Mouse (Mus musculus) forebrain, embryonic 11.5 days (tissue): Measurements from ENCODE around the gene Rmnd5b. TPM values are rescaled to one million over a fixed set of nuclear protein-coding genes. Genes with fewer than 3 reads are reported as not detected.

ENCODE experiments used
- ATAC-seq: fragments of 200-750 bp; cut with Nextera tagmentation; replicated peaks from 2 replicates; pipeline ENCODE4 v1.8.0; 2017; ENCODE audit warnings: moderate TSS enrichment; ENCODE audit not compliant: low FRiP score
- DNase-seq: peaks from one replicate; pipeline ENCODE4 v3.0.0-alpha.2; 2017; ENCODE audit warnings: low spot score
- H3K27ac ChIP-seq: fragments of 300-500 bp; sonication (generic); 2 replicates; pipeline ENCODE4 v1.5.1; 2014; ENCODE audit warnings: low read depth, low read length
- H3K27me3 ChIP-seq: fragments of 300-500 bp; sonication (generic); 2 replicates; pipeline ENCODE4 v1.6.1; 2014; ENCODE audit warnings: mild to moderate bottlenecking, low read length, mixed read lengths; ENCODE audit not compliant: control insufficient read depth, insufficient read depth
- H3K36me3 ChIP-seq: fragments of 300-500 bp; sonication (generic); 2 replicates; pipeline ENCODE4 v1.6.1; 2014; ENCODE audit warnings: mild to moderate bottlenecking, low read length, moderate library complexity, mixed read lengths; ENCODE audit not compliant: control insufficient read depth, insufficient read depth
- H3K4me1 ChIP-seq: fragments of 300-500 bp; sonication (generic); replicated peaks from 2 replicates; pipeline ENCODE4 v1.6.1; 2014; ENCODE audit warnings: low read length, mixed read lengths; ENCODE audit not compliant: control insufficient read depth, insufficient read depth
- H3K4me2 ChIP-seq: fragments of 300-500 bp; sonication (generic); 2 replicates; pipeline ENCODE4 v1.6.1; 2014; ENCODE audit warnings: low read depth, mild to moderate bottlenecking, low read length, moderate library complexity, mixed read lengths; ENCODE audit not compliant: severe bottlenecking
- H3K4me3 ChIP-seq: fragments of 300-500 bp; sonication (generic); 2 replicates; pipeline ENCODE4 v1.5.1; 2014; ENCODE audit warnings: low read depth, low read length
- H3K9ac ChIP-seq: fragments of 300-500 bp; sonication (generic); 2 replicates; pipeline ENCODE4 v1.6.1; 2014; ENCODE audit warnings: low read length
- H3K9me3 ChIP-seq: fragments of 300-500 bp; sonication (generic); 2 replicates; pipeline ENCODE4 v1.6.1; 2016; ENCODE audit warnings: low read length, mixed read lengths; ENCODE audit not compliant: control insufficient read depth
- WGBS: fragments of 180-500 bp; shearing (Covaris S2); extraction: QIAGEN DNeasy Blood & Tissue Kit; methylation state at CpG from one replicate; pipeline ENCODE4 v1.1.7; 2014; 5-methylcytosine and 5-hydroxymethylcytosine counted together
- polyA plus RNA-seq: library from polyadenylated mRNA; unstranded; fragments of >200 nt; fragmentation: Nextera tagmentation; extraction: Ambion mirVana; gene quantifications from 2 replicates; pipeline ENCODE4 v1.2.1, GENCODE M21; 2014

Rmnd5b gene
- polyA plus RNA-seq, 1 experiment from 2014 or later = 40.4 TPM

DNA sequence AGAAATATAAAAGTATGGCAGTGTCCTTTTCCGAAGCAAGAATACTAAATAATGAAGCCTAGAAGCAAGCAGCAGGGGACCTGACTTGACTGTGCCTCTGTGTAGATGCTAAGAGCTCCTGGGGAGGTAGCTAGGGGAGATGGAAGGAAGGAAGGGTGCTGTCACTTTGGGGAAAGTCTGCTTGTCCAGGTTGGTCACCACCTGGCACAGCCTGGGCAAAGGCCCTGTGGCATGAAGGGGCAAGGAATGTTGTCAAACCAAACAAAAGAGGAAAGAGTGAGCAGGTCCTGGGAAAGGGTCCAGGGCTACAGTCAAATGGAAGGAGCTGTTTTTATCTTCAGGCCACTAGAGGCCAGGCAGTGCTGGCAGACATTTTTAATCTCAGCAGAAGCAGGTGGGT, 48.6 kb downstream of the Rmnd5b start:
- no peak overlapping the region for H3K4me2 ChIP-seq
- H3K4me3 ChIP-seq = no peak overlapping the region
- ATAC-seq = no peak
- H3K9me3 ChIP-seq = no peaks in the 10 kb centered on the region
- H3K36me3 ChIP-seq = peaks cover 33% of the 10 kb centered on the region
- WGBS = 86% methylated on average over 1 of the region's 1 CpGs
- no peak overlapping the region for H3K27ac ChIP-seq
- no peaks in the 10 kb centered on the region for H3K27me3 ChIP-seq
- H3K9ac ChIP-seq = no peak overlapping the region
- peaks cover 10% of the 10 kb centered on the region for H3K4me1 ChIP-seq
- DNase-seq = peak; percentile 49

DNA sequence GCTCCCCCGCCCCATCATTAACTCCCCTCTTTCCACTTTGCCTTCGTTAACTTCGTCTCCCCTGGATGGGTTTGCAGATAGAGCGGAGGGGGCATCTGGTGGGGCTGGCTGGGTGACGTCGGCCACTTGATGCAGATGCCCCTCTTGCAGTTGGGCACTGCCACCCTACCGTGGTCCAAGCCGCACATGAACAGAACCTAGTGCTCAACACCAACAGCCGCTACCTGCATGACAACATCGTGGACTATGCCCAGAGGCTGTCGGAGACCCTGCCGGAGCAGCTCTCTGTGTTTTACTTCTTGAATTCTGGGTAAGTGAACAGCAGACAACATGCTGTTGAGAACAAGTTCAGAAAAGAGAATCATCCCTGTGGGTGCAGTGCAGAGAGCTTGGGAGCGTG, 49.3 kb downstream of the Rmnd5b start:
- Histone ChIP-seq H3K27ac (no peak overlapping the region), H3K4me3 (no peak overlapping the region), H3K27me3 (no peaks in the 10 kb centered on the region), H3K9me3 (no peaks in the 10 kb centered on the region), H3K4me1 (peaks cover 10% of the 10 kb centered on the region), H3K9ac (no peak overlapping the region), H3K36me3 (peaks cover 31% of the 10 kb centered on the region), H3K4me2 (no peak overlapping the region)
- WGBS = 91% methylated on average over 13 of the region's 13 CpGs
- DNase-seq = peak; percentile 61
- no peak for ATAC-seq

DNA sequence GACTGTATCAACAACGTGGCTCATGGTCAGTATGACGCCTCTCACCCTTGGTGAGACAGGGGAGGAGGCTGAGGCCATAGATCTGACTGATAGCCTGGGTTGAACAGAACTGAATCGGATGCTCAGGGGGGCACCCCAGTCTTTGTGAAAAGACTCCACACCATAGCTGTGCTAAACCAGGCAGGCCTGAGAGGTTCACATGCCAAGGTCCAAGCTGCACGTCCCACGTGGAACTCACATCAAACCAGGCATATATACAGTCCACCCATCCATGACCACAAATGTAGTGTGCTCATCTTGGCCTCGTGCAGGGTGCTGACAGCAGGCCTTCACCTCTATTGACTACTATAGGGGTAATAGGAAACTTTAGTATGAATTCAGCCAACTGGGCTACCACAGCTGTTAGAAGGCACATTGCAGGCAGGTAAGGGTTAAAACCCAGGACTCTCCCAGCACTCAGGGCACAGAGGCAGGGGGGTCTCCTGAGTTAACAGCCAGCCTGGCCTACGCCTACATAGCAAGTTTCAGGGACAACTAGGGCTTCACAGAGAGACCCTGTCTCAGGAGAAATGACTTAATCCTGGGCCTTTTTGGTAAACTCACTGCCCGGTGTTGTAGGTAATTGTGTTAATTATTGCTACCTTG, 50.0 kb downstream of the Rmnd5b start:
- ATAC-seq = 0 out of 2 replicates have a peak, but pooled peaks have one; percentile 23
- Histone ChIP-seq H3K36me3 (peaks cover 28% of the 10 kb centered on the region), H3K9ac (no peak overlapping the region), H3K4me1 (peaks cover 10% of the 10 kb centered on the region), H3K4me2 (peak overlapping the region; percentile 83), H3K27ac (no peak overlapping the region), H3K9me3 (no peaks in the 10 kb centered on the region), H3K4me3 (peak overlapping the region; percentile 61), H3K27me3 (no peaks in the 10 kb centered on the region)
- 75% methylated on average over 8 of the region's 8 CpGs for WGBS
- DNase-seq = peak; percentile 55

DNA sequence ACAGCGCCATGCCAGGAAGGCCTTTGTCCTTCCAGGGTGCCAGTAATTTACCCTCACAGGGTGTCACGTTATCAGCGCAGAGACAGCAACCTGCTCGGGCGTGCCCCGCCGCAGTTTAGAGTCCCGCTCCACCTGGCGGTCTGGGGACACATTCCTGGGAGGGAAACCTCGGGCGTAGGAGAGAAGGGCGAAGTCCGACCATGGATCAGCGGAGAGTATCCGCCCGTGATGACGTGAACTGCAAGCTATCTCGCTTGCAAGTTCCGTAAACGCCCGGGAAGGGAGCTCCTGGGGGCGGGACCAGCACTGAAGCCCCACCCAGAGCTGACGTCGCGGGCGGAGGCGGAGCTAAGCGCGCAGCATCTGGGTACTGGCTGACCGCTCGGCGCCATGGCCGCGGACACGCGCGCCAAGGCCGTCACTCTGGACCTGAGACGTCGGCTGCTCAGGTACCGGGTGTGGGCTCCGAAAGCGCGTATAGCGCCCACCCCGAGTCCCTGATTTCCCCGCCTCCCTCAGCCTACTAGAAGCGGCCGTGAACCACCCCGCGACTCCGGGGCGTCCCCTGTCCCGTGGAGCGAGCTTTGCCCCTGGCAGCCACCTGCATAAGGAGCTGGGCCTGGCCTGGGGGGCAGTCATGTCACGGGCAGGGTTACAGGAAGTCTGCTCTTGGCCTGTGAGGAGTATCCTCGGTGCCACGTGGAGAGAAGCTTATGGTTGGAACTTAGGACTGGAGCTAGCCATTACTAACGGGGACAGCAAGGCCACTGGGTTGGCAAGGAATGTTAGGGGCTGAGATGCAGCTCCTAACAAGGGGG, 51.1 kb downstream of the Rmnd5b start, which contains the start of gene Phykpl:
Gene Phykpl (plus strand): TSS at position 327 of the 818 bp plus-strand sequence.
- under 1% methylated on average over 59 of the region's 59 CpGs for WGBS
- Histone ChIP-seq H3K9ac (peak within 1 kb of the TSS; percentile 88), H3K4me1 (peaks cover 10% of the 10 kb centered on the region), H3K4me2 (peak within 1 kb of the TSS; percentile 83), H3K27ac (peak within 1 kb of the TSS; percentile 82), H3K36me3 (peaks cover 25% of the 10 kb centered on the region), H3K27me3 (no peaks in the 10 kb centered on the region), H3K9me3 (no peaks in the 10 kb centered on the region), H3K4me3 (peak within 1 kb of the TSS; percentile 61)
- DNase-seq (peak; percentile 99), ATAC-seq (peak; percentile 92)

GRCm38 (mm10) chr11:51584057-51584430, 51.7 kb downstream of the Rmnd5b start:
- no peaks in the 10 kb centered on the region for H3K9me3 ChIP-seq
- H3K4me1 ChIP-seq = peaks cover 10% of the 10 kb centered on the region
- peak overlapping the region; percentile 61 for H3K4me3 ChIP-seq
- peaks cover 19% of the 10 kb centered on the region for H3K36me3 ChIP-seq
- WGBS = 7% methylated on average over 9 of the region's 9 CpGs
- ATAC-seq (peak; percentile 19; the same call in 1 of the 2 replicates), DNase-seq (peak; percentile 58)
- H3K9ac ChIP-seq = peak overlapping the region; percentile 88
- H3K27ac ChIP-seq = peak overlapping the region; percentile 82
- H3K4me2 ChIP-seq = peak overlapping the region; percentile 83
- H3K27me3 ChIP-seq = no peaks in the 10 kb centered on the region

DNA sequence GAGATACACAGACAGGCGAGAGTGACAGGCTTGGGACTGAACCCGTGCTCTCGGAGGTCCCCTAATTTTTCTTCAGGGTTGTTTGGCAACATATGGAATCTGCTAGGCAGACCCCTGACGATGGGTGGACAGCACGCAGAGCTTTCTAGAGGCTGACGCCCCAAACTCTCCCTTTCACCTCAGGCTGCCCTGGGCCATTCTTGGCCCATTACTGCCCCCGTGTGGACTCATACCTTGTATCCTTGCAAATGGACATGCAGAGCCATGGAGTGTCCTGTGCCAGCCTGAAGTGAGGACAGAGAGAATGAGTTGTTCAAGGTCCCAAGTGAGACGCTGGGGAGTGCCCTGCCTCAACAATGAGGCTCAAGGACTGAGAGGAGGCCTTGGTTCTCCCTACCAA, 53.0 kb downstream of the Rmnd5b start:
- H3K4me1 ChIP-seq = peaks cover 10% of the 10 kb centered on the region
- no peak overlapping the region for H3K4me3 ChIP-seq
- no peak overlapping the region for H3K4me2 ChIP-seq
- H3K27me3 ChIP-seq = no peaks in the 10 kb centered on the region
- H3K9ac ChIP-seq = no peak overlapping the region
- no peaks in the 10 kb centered on the region for H3K9me3 ChIP-seq
- DNase-seq (peak; percentile 87), ATAC-seq (no peak)
- WGBS = 16% methylated on average over 8 of the region's 8 CpGs
- H3K36me3 ChIP-seq = peaks cover 10% of the 10 kb centered on the region
- H3K27ac ChIP-seq = no peak overlapping the region

GRCm38 (mm10) chr11:51579024-51579423, 56.7 kb downstream of the Rmnd5b start:
- H3K4me3 ChIP-seq = no peak overlapping the region
- H3K9ac ChIP-seq = no peak overlapping the region
- no peaks in the 10 kb centered on the region for H3K36me3 ChIP-seq
- WGBS = 71% methylated on average over 4 of the region's 4 CpGs
- no peaks in the 10 kb centered on the region for H3K27me3 ChIP-seq
- no peak for ATAC-seq
- no peak overlapping the region for H3K27ac ChIP-seq
- peaks cover 6% of the 10 kb centered on the region for H3K4me1 ChIP-seq
- no peak for DNase-seq
- H3K9me3 ChIP-seq = no peaks in the 10 kb centered on the region
- H3K4me2 ChIP-seq = no peak overlapping the region

DNA sequence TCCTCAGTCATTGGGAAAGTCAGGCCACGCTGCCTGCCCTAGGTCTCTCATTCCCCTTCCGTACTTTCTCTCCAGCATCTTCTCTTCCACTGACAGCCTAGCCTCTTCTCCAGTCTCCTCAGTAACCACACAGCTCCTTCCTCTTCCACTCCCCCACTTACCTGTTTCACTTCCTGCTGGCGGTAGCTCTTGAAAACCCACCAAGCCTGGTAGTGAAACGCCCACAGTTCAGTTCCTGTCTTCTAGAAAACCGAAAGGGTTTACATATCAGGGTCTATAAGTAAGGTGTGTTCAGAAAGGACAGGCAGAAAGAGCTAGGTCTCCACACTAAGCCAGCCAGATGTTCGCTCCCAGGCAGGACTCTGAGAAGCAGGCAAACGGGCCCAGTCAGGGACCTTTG, 58.1 kb downstream of the Rmnd5b start:
- H3K9me3 ChIP-seq = no peaks in the 10 kb centered on the region
- H3K4me3 ChIP-seq = no peak overlapping the region
- no peaks in the 10 kb centered on the region for H3K36me3 ChIP-seq
- DNase-seq (no peak), ATAC-seq (no peak)
- H3K9ac ChIP-seq = no peak overlapping the region
- H3K27me3 ChIP-seq = no peaks in the 10 kb centered on the region
- 92% methylated on average over 7 of the region's 7 CpGs for WGBS
- no peaks in the 10 kb centered on the region for H3K4me1 ChIP-seq
- no peak overlapping the region for H3K4me2 ChIP-seq
- no peak overlapping the region for H3K27ac ChIP-seq
